In genomic region chr7:126636733-126637520, GRCm38 (mm10) we compare ENCODE assay signal across 9 mouse cellular contexts. TPM values are rescaled to one million over a fixed set of nuclear protein-coding genes. Genes with fewer than 3 reads are reported as not detected.
A peak's percentile ranks its signal among the peaks of the same experiment; 100 is the strongest.
DNase-seq lines count a peak whose midpoint lies in the region; ATAC-seq and TF ChIP-seq lines count a peak whose summit lies in the region.
"Had no signal": no experiment of that assay in that cellular context is flagged by ENCODE, and none has a peak within 500 bp of the region (broad histone marks: within the 10 kb centered on the region; RNA-seq: fewer than 3 reads in every experiment).

No protein-coding gene starts in this region.

- H3K36me3 ChIP-seq in kidney, embryonic 16.5 days (ENCODE audit: insufficient read depth, low read length), result no peaks in the 10 kb centered on the region
- H3K36me3 ChIP-seq in limb, embryonic 14.5 days (ENCODE audit: control insufficient read depth, insufficient read depth, low read length), result no peaks in the 10 kb centered on the region
- H3K36me3 ChIP-seq: midbrain, embryonic 12.5 days had no signal

- in situ Hi-C loops in Patski (cut with MboI; ENCODE audit: low pct_unique_long_range_greater_than_20kb), result loop anchor here (5.0 kb wide), 1 partner anchor 60 kb away; no protein-coding TSS in a partner anchor

- POLR2A ChIA-PET in Patski (lab: Charles Lee), result interaction anchor here (0.6 to 1.2 kb wide), 2 partner anchors 13 to 21 kb away, joined by 3 to 5 read pairs; no protein-coding TSS in a partner anchor

- no peak for ATAC-seq in kidney, embryonic 16.5 days (ENCODE audit: low FRiP score, low TSS enrichment)
- ATAC-seq in Patski, result no peak
- ATAC-seq in granulocyte monocyte progenitor cell, adult 5-6 weeks (replicated peaks; ENCODE audit: poor library complexity, severe bottlenecking), result peak; percentile 84
- no peak for ATAC-seq in limb, embryonic 14.5 days (ENCODE audit: low FRiP score, low read depth)

- 13% methylated on average over 4 of the region's 4 CpGs for WGBS in kidney, embryonic 16.5 days
- 14% methylated on average over 4 of the region's 4 CpGs for WGBS in limb, embryonic 14.5 days

- H3K9me3 ChIP-seq in kidney, embryonic 16.5 days (ENCODE audit: low read length), result no peaks in the 10 kb centered on the region
- H3K9me3 ChIP-seq in limb, embryonic 14.5 days (ENCODE audit: control insufficient read depth, low read length), result no peaks in the 10 kb centered on the region
- H3K9me3 ChIP-seq: midbrain, embryonic 12.5 days had no signal

- no peak overlapping the region for H3K27ac ChIP-seq in kidney, embryonic 16.5 days (ENCODE audit: low read length)
- no peak overlapping the region for H3K27ac ChIP-seq in limb, embryonic 14.5 days (replicated peaks; ENCODE audit: low read depth, low read length)
- H3K27ac ChIP-seq: midbrain, embryonic 12.5 days had no signal

- no peaks in the 10 kb centered on the region for H3K4me1 ChIP-seq in kidney, embryonic 16.5 days (ENCODE audit: insufficient read depth, low read length)
- peaks cover 8% of the 10 kb centered on the region for H3K4me1 ChIP-seq in limb, embryonic 14.5 days (ENCODE audit: control insufficient read depth, insufficient read depth, low read length)
- H3K4me1 ChIP-seq: midbrain, embryonic 12.5 days had no signal

- CTCF ChIA-PET in Patski (lab: Charles Lee), result interaction anchor here (1.3 to 9.0 kb wide), 4 partner anchors 49 to 57 kb away, joined by 4 to 93 read pairs (median 5); no protein-coding TSS in a partner anchor

- no peak overlapping the region for H3K9ac ChIP-seq in kidney, embryonic 16.5 days (replicated peaks; ENCODE audit: low read length)
- H3K9ac ChIP-seq in limb, embryonic 14.5 days (ENCODE audit: low read depth, low read length, severe bottlenecking), result no peak overlapping the region
- H3K9ac ChIP-seq: midbrain, embryonic 12.5 days had no signal

- H3K4me3 ChIP-seq in kidney, embryonic 16.5 days (ENCODE audit: low read length), result no peak overlapping the region
- H3K4me3 ChIP-seq in limb, embryonic 14.5 days (replicated peaks; ENCODE audit: low read length), result no peak overlapping the region
- H3K4me3 ChIP-seq: midbrain, embryonic 12.5 days had no signal

- TF ChIP-seq CTCF in Patski (IDR thresholded peaks at IDR 0.05), result peak; percentile 93

- no peaks in the 10 kb centered on the region for H3K27me3 ChIP-seq in kidney, embryonic 16.5 days (ENCODE audit: insufficient read depth, low read length)
- no peaks in the 10 kb centered on the region for H3K27me3 ChIP-seq in Patski
- H3K27me3 ChIP-seq in limb, embryonic 14.5 days (ENCODE audit: control insufficient read depth, insufficient read depth, low read length), result no peaks in the 10 kb centered on the region

- TF ChIP-seq POLR2A in limb, embryonic 14.5 days (IDR thresholded peaks at IDR 0.05; ENCODE audit: borderline replicate concordance, extremely low read depth, insufficient read depth, insufficient read length), result no peak

- DNase-seq in kidney, adult 11 months, result peak; percentile 45
- peak; percentile 77 for DNase-seq in CD4-positive, CD25-positive, alpha-beta regulatory T cell, adult 2 months (ENCODE audit: low read depth, low spot score)
- no peak for DNase-seq in Patski (ENCODE audit: low read depth, low spot score)
- DNase-seq in limb, embryonic 14.5 days (ENCODE audit: low spot score), result peak; percentile 73
- peak; percentile 39 to 42 for DNase-seq in spleen, postnatal 36 days (ENCODE audit: low spot score in 2 of 2)
- no peak for DNase-seq in gastrocnemius, postnatal 25 days

- H3K4me2 ChIP-seq in kidney, embryonic 16.5 days (replicated peaks; ENCODE audit: low read depth, low read length), result no peak overlapping the region
- H3K4me2 ChIP-seq in limb, embryonic 14.5 days (replicated peaks; ENCODE audit: low read depth, low read length, severe bottlenecking), result no peak overlapping the region
- H3K4me2 ChIP-seq: midbrain, embryonic 12.5 days had no signal

RNA-seq across cellular contexts. Expression of gene Nupr1, which starts 6.3 kb away (rescaled TPM):
- 6.8 and 9.5 TPM in 2 replicates for polyA plus RNA-seq in kidney, embryonic 16.5 days (2015; fragmentation: Nextera tagmentation; extraction: Ambion mirVana)
- polyA plus RNA-seq in Patski (2021), result 138 TPM
- total RNA-seq in granulocyte monocyte progenitor cell, adult 5-6 weeks (2014; fragmentation: Nextera tagmentation), result 0.92 and 1.3 TPM in 2 replicates
- total RNA-seq in granulocyte monocyte progenitor cell, adult 5-6 weeks (2017), result 1.7 TPM in 1 of 2 replicates, not detected in the other
- polyA plus RNA-seq in limb, embryonic 14.5 days (2012; rRNA removed), result 5.8 and 11.6 TPM in 2 replicates
- polyA plus RNA-seq in limb, embryonic 14.5 days (2014; fragmentation: Nextera tagmentation; extraction: Ambion mirVana), result 10.9 and 19.2 TPM in 2 replicates
- total RNA-seq in gastrocnemius, postnatal 25 days (2021), result 10 to 100 TPM; 10.6 to 14.2 TPM

RNA-seq across cellular contexts. Expression of gene Sgf29, which starts 12.2 kb away (rescaled TPM):
- 50.7 and 57.2 TPM in 2 replicates for polyA plus RNA-seq in kidney, embryonic 16.5 days (2015; fragmentation: Nextera tagmentation; extraction: Ambion mirVana)
- polyA plus RNA-seq in Patski (2021), result 21.1 TPM
- 129 and 133 TPM in 2 replicates for total RNA-seq in granulocyte monocyte progenitor cell, adult 5-6 weeks (2014; fragmentation: Nextera tagmentation)
- total RNA-seq in granulocyte monocyte progenitor cell, adult 5-6 weeks (2017), result 53.3 and 79.1 TPM in 2 replicates
- polyA plus RNA-seq in limb, embryonic 14.5 days (2012; rRNA removed), result 49.8 and 61.6 TPM in 2 replicates
- polyA plus RNA-seq in limb, embryonic 14.5 days (2014; fragmentation: Nextera tagmentation; extraction: Ambion mirVana), result 56.0 and 64.2 TPM in 2 replicates
- 10 to 100 TPM; 24.0 to 25.1 TPM for total RNA-seq in gastrocnemius, postnatal 25 days (2021)

RNA-seq across cellular contexts. Expression of gene Sult1a1, which starts 39.3 kb away (rescaled TPM):
- 9.1 and 9.4 TPM in 2 replicates for polyA plus RNA-seq in kidney, embryonic 16.5 days (2015; fragmentation: Nextera tagmentation; extraction: Ambion mirVana)
- polyA plus RNA-seq in Patski (2021), result 0.62 TPM
- total RNA-seq in granulocyte monocyte progenitor cell, adult 5-6 weeks (2014; fragmentation: Nextera tagmentation), result 0.85 TPM in 1 of 2 replicates, not detected in the other
- total RNA-seq in granulocyte monocyte progenitor cell, adult 5-6 weeks (2017), result 0.56 and 1.6 TPM in 2 replicates
- 6.9 and 7.0 TPM in 2 replicates for polyA plus RNA-seq in limb, embryonic 14.5 days (2012; rRNA removed)
- polyA plus RNA-seq in limb, embryonic 14.5 days (2014; fragmentation: Nextera tagmentation; extraction: Ambion mirVana), result 10.3 TPM in 2 replicates
- total RNA-seq in gastrocnemius, postnatal 25 days (2021), result 10 to 100 TPM; 12.3 to 22.9 TPM

RNA-seq across cellular contexts. Expression of gene Il27, which starts 42.2 kb away (rescaled TPM):
- not detected in 2 replicates for polyA plus RNA-seq in kidney, embryonic 16.5 days (2015; fragmentation: Nextera tagmentation; extraction: Ambion mirVana)
- polyA plus RNA-seq in Patski (2021), result 0.68 TPM
- 1.3 TPM in 1 of 2 replicates, not detected in the other for total RNA-seq in granulocyte monocyte progenitor cell, adult 5-6 weeks (2014; fragmentation: Nextera tagmentation)
- 1.2 TPM in 1 of 2 replicates, not detected in the other for total RNA-seq in granulocyte monocyte progenitor cell, adult 5-6 weeks (2017)
- not detected in 2 replicates for polyA plus RNA-seq in limb, embryonic 14.5 days (2012; rRNA removed)
- not detected in 2 replicates for polyA plus RNA-seq in limb, embryonic 14.5 days (2014; fragmentation: Nextera tagmentation; extraction: Ambion mirVana)
- total RNA-seq in gastrocnemius, postnatal 25 days (2021), result not detected
- polyA plus RNA-seq: midbrain, embryonic 12.5 days had no signal

RNA-seq across cellular contexts. Expression of gene Cln3, which starts 51.3 kb away (rescaled TPM):
- 39.3 and 41.3 TPM in 2 replicates for polyA plus RNA-seq in kidney, embryonic 16.5 days (2015; fragmentation: Nextera tagmentation; extraction: Ambion mirVana)
- polyA plus RNA-seq in Patski (2021), result 2.6 TPM
- 37.7 and 61.7 TPM in 2 replicates for total RNA-seq in granulocyte monocyte progenitor cell, adult 5-6 weeks (2014; fragmentation: Nextera tagmentation)
- total RNA-seq in granulocyte monocyte progenitor cell, adult 5-6 weeks (2017), result 9.6 and 16.3 TPM in 2 replicates
- 55.4 and 81.7 TPM in 2 replicates for polyA plus RNA-seq in limb, embryonic 14.5 days (2012; rRNA removed)
- 34.6 and 35.5 TPM in 2 replicates for polyA plus RNA-seq in limb, embryonic 14.5 days (2014; fragmentation: Nextera tagmentation; extraction: Ambion mirVana)
- total RNA-seq in gastrocnemius, postnatal 25 days (2021), result 10 to 100 TPM in 1 of 2 experiments, 1 to 10 TPM in 1; 8.8 to 10.6 TPM

Comparison
In these comparisons a context has a peak if more than half of its experiments do, and no peak if none do; other contexts are left out.
1. DNase-seq: peak in kidney, adult 11 months (single experiment), CD4-positive, CD25-positive, alpha-beta regulatory T cell, adult 2 months (single experiment), limb, embryonic 14.5 days (single experiment) and spleen, postnatal 36 days (2 of 2); none in Patski (single experiment) and gastrocnemius, postnatal 25 days (single experiment).